Mouse (Mus musculus) brown adipose tissue, adult 24 weeks (tissue): ENCODE data around the gene Trim47. TPM values are rescaled to one million over a fixed set of nuclear protein-coding genes. Genes with fewer than 3 reads are reported as not detected.

ENCODE experiments used
- H3K27ac ChIP-seq: fragments of 200-500 bp; replicated peaks from 2 replicates; pipeline ENCODE4 v1.5.1; 2012; ENCODE audit warnings: low read depth, mild to moderate bottlenecking, low read length
- H3K4me1 ChIP-seq: fragments of 200-500 bp; 2 replicates; pipeline ENCODE4 v1.6.1; 2012; ENCODE audit warnings: low read length, mixed read lengths; ENCODE audit not compliant: control insufficient read depth, insufficient read depth, insufficient read length
- H3K4me3 ChIP-seq: fragments of 200-500 bp; 2 replicates; pipeline ENCODE4 v1.5.1; 2012; ENCODE audit warnings: low read depth, mild to moderate bottlenecking, low read length, moderate library complexity; ENCODE audit not compliant: insufficient read depth
- polyA plus RNA-seq: library from polyadenylated mRNA; stranded (reverse); fragments of >200 nt; gene quantifications from 2 replicates; pipeline ENCODE4 v1.2.4, GENCODE M21; 2012; ENCODE audit not compliant: missing spikeins, insufficient read depth, insufficient read length

Trim47 gene
- polyA plus RNA-seq, 1 experiment, result 4.6 TPM

- Histone ChIP-seq H3K4me3 (peak overlapping the region; percentile 38; the same call in 1 of the 2 replicates), H3K27ac (no peak overlapping the region), H3K4me1 (no peaks in the 10 kb centered on the region)
Observed at GRCm38 (mm10) chr11:116076836-116077235, 50.2 kb downstream of the Trim47 start.

GRCm38 (mm10) chr11:116076266-116076540, 50.8 kb downstream of the Trim47 start:
- H3K27ac ChIP-seq, result no peak overlapping the region
- no peaks in the 10 kb centered on the region for H3K4me1 ChIP-seq
- no peak overlapping the region for H3K4me3 ChIP-seq

GRCm38 (mm10) chr11:116075539-116076265, 51.3 kb downstream of the Trim47 start:
- no peaks in the 10 kb centered on the region for H3K4me1 ChIP-seq
- no peak overlapping the region for H3K4me3 ChIP-seq
- no peak overlapping the region for H3K27ac ChIP-seq

GRCm38 (mm10) chr11:116074436-116074991, 52.5 kb downstream of the Trim47 start:
- no peak overlapping the region for H3K4me3 ChIP-seq
- no peaks in the 10 kb centered on the region for H3K4me1 ChIP-seq
- H3K27ac ChIP-seq, result no peak overlapping the region

GRCm38 (mm10) chr11:116072608-116073007, 54.4 kb downstream of the Trim47 start:
- Histone ChIP-seq H3K4me3 (no peak overlapping the region), H3K27ac (no peak overlapping the region), H3K4me1 (no peaks in the 10 kb centered on the region)

GRCm38 (mm10) chr11:116071510-116071909, 55.5 kb downstream of the Trim47 start:
- no peak overlapping the region for H3K27ac ChIP-seq
- H3K4me3 ChIP-seq, result no peak overlapping the region
- H3K4me1 ChIP-seq, result no peaks in the 10 kb centered on the region

- H3K4me1 ChIP-seq, result no peaks in the 10 kb centered on the region
- no peak overlapping the region for H3K4me3 ChIP-seq
Observed at GRCm38 (mm10) chr11:116065345-116065744, 61.7 kb downstream of the Trim47 start.

GRCm38 (mm10) chr11:116064187-116064867, 62.7 kb downstream of the Trim47 start:
- Histone ChIP-seq H3K4me1 (no peaks in the 10 kb centered on the region), H3K4me3 (no peak overlapping the region), H3K27ac (no peak overlapping the region)

More at GRCm38 (mm10) chr11:116065345-116065744, 61.7 kb downstream of the Trim47 start:
- no peak overlapping the region for H3K27ac ChIP-seq

GRCm38 (mm10) chr11:116063562-116063961, 63.4 kb downstream of the Trim47 start:
- H3K4me3 ChIP-seq, result no peak overlapping the region

GRCm38 (mm10) chr11:116062521-116062920, 64.5 kb downstream of the Trim47 start:
- Histone ChIP-seq H3K4me3 (no peak overlapping the region), H3K4me1 (no peaks in the 10 kb centered on the region), H3K27ac (no peak overlapping the region)

More at GRCm38 (mm10) chr11:116063562-116063961, 63.4 kb downstream of the Trim47 start:
- H3K27ac ChIP-seq, result no peak overlapping the region
- no peaks in the 10 kb centered on the region for H3K4me1 ChIP-seq

- no peak overlapping the region for H3K4me3 ChIP-seq
- H3K4me1 ChIP-seq, result no peaks in the 10 kb centered on the region
- H3K27ac ChIP-seq, result no peak overlapping the region
Observed at GRCm38 (mm10) chr11:116061641-116062415, 65.2 kb downstream of the Trim47 start.

- Histone ChIP-seq H3K4me3 (no peak overlapping the region), H3K4me1 (no peaks in the 10 kb centered on the region), H3K27ac (no peak overlapping the region)
Observed at GRCm38 (mm10) chr11:116060596-116060995, 66.4 kb downstream of the Trim47 start.

GRCm38 (mm10) chr11:116059691-116060025, 67.4 kb downstream of the Trim47 start:
- H3K27ac ChIP-seq, result no peak overlapping the region
- H3K4me3 ChIP-seq, result no peak overlapping the region
- no peaks in the 10 kb centered on the region for H3K4me1 ChIP-seq

- H3K27ac ChIP-seq, result no peak overlapping the region
- no peak overlapping the region for H3K4me3 ChIP-seq
- H3K4me1 ChIP-seq, result no peaks in the 10 kb centered on the region
Observed at GRCm38 (mm10) chr11:116058868-116059690, 67.9 kb downstream of the Trim47 start.
